Mouse (Mus musculus) lung, embryonic 16.5 days (tissue): ENCODE data around the gene Vmn1r116. TPM values are rescaled to one million over a fixed set of nuclear protein-coding genes. Genes with fewer than 3 reads are reported as not detected.
"Not testable (repeated sequence)": the region's sequence is repeated elsewhere in the genome, so short reads cannot be mapped to it uniquely, and the experiment has no call there.

Experiments
- ATAC-seq: fragments of 200-750 bp; cut with Nextera tagmentation; 2 replicates; pipeline ENCODE4 v1.8.0; 2017; ENCODE audit warnings: low read depth, mild to moderate bottlenecking, moderate library complexity
- H3K27ac ChIP-seq: fragments of 300-500 bp; sonication (generic); 2 replicates; pipeline ENCODE4 v1.5.1; 2014; ENCODE audit warnings: mild to moderate bottlenecking, control low read depth, low read length
- H3K27me3 ChIP-seq: fragments of 300-500 bp; sonication (generic); 2 replicates; pipeline ENCODE4 v1.6.1; 2014; ENCODE audit warnings: low read depth, low read length, mixed read lengths; ENCODE audit not compliant: control insufficient read depth, insufficient read depth
- H3K36me3 ChIP-seq: fragments of 300-500 bp; sonication (generic); 2 replicates; pipeline ENCODE4 v1.6.1; 2014; ENCODE audit warnings: low read length; ENCODE audit not compliant: control insufficient read depth, insufficient read depth
- H3K4me1 ChIP-seq: fragments of 300-500 bp; sonication (generic); replicated peaks from 2 replicates; pipeline ENCODE4 v1.6.1; 2014; ENCODE audit warnings: low read length, mixed read lengths; ENCODE audit not compliant: control insufficient read depth, insufficient read depth
- H3K4me2 ChIP-seq: fragments of 300-500 bp; sonication (generic); 2 replicates; pipeline ENCODE4 v1.6.1; 2014; ENCODE audit warnings: low read depth, low read length, control low read depth
- H3K4me3 ChIP-seq: fragments of 300-500 bp; sonication (generic); 2 replicates; pipeline ENCODE4 v1.5.1; 2014; ENCODE audit warnings: mild to moderate bottlenecking, low read length, control low read depth
- H3K9ac ChIP-seq: fragments of 300-500 bp; sonication (generic); 2 replicates; pipeline ENCODE4 v1.6.1; 2014; ENCODE audit warnings: low read length, control low read depth
- H3K9me3 ChIP-seq: fragments of 300-500 bp; sonication (generic); 2 replicates; pipeline ENCODE4 v1.6.1; 2016; ENCODE audit warnings: low read length; ENCODE audit not compliant: control insufficient read depth
- WGBS: fragments of 180-500 bp; shearing (Covaris S2); extraction: QIAGEN DNeasy Blood & Tissue Kit; methylation state at CpG from one replicate; pipeline ENCODE4 v1.1.7; 2014; 5-methylcytosine and 5-hydroxymethylcytosine counted together
- polyA plus RNA-seq: library from polyadenylated mRNA; unstranded; fragments of >200 nt; fragmentation: Nextera tagmentation; extraction: Ambion mirVana; gene quantifications from 2 replicates; pipeline ENCODE4 v1.2.1, GENCODE M21; 2015

Vmn1r116 gene
- polyA plus RNA-seq: not detected in 2 replicates

DNA sequence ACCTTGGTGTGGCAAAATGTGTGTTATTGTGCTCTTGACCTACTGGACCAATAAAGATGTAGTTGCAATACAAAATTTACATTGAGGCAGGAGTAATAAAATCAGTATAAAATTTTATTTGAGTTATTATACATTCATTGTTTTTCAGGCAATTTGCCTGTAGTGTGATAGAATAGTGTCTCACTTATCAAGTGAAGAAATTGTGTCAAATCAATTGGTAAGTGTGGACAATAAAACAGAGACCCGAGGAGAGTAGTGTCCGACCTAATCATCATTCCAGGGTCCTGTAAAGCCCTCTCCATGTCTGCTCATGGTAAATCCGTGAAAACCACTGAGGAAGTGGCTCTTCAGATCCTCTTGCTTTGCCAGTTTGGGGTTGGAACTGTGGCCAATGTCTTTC lies at the start of gene Vmn1r116:
Vmn1r116 (plus strand) TSS at position 301 of the 400 bp plus-strand sequence.
- H3K9me3 ChIP-seq, H3K4me2 ChIP-seq, H3K9ac ChIP-seq, H3K4me1 ChIP-seq, H3K27me3 ChIP-seq, H3K27ac ChIP-seq, H3K36me3 ChIP-seq, H3K4me3 ChIP-seq, ATAC-seq: not testable (repeated sequence)
- 50% methylated on average over 3 of the region's 3 CpGs for WGBS

GRCm38 (mm10) chr7:20844885-20845284 lies 27.2 kb upstream of the Vmn1r116 start, which contains the start of gene Vmn1r115:
Gene Vmn1r115 (minus strand): TSS chr7:20844985.
- not testable (repeated sequence) for H3K27me3 ChIP-seq, H3K4me1 ChIP-seq, H3K36me3 ChIP-seq, H3K4me3 ChIP-seq, ATAC-seq, H3K4me2 ChIP-seq, H3K27ac ChIP-seq, H3K9me3 ChIP-seq, H3K9ac ChIP-seq
- whole genome bisulfite sequencing: 62% methylated on average over 1 of the region's 3 CpGs

DNA sequence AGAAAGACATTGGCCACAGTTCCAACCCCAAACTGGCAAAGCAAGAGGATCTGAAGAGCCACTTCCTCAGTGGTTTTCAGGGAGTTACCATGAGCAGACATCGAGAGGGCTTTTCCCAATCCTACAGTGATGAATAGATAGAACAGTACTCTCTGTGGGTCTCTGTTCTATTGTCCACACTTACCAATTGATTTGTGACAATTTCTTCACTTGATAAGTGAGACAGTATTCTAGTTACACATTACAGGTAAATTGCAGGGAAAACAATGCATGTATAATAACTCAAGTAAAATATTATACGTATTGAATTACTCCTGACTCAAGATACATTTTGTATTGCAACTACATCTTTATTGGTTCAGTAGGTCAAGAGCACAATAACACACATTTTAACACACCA lies 12.0 kb downstream of the Vmn1r116 start, which contains the start of gene Vmn1r117:
Vmn1r117 (minus strand) TSS at position 101 of the 400 bp plus-strand sequence.
- not testable (repeated sequence) for H3K4me2 ChIP-seq, H3K9me3 ChIP-seq, H3K27me3 ChIP-seq, H3K9ac ChIP-seq, ATAC-seq, H3K27ac ChIP-seq, H3K4me3 ChIP-seq, H3K36me3 ChIP-seq, H3K4me1 ChIP-seq
- WGBS: no CpG with 5 or more reads among the region's 2 CpGs

DNA sequence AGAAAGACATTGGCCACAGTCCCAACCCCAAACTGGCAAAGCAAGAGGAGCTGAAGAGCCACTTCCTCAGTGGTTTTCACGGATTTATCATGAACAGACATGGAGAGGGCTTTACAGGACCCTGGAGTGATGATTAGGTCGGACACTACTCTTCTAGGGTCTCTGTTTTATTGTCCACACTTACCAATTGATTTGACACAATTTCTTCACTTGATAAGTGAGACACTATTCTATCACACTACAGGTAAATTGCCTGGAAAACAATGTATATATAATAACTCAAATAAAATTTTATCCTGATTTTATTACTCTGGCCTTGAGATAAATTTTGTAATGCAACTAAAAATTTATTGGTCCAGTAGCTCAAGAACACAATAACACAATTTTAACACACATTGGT lies 40.2 kb downstream of the Vmn1r116 start, which contains the start of gene Vmn1r118:
Vmn1r118 (minus strand) TSS at position 101 of the 400 bp plus-strand sequence.
- H3K27ac ChIP-seq, H3K4me3 ChIP-seq, H3K27me3 ChIP-seq, H3K9ac ChIP-seq, H3K9me3 ChIP-seq, ATAC-seq, H3K4me2 ChIP-seq, H3K4me1 ChIP-seq, H3K36me3 ChIP-seq: not testable (repeated sequence)
- no CpG with 5 or more reads among the region's 2 CpGs for WGBS

Other genes with a start within 250 kb of the Vmn1r116 start
- not detected in 2 replicates for gene Vmn1r107, start 203.3 kb upstream of the Vmn1r116 start, polyA plus RNA-seq
- gene Vmn1r111, start 169.0 kb upstream of the Vmn1r116 start, polyA plus RNA-seq: not detected in 2 replicates
- not detected in 2 replicates for gene Gm10668, start 141.6 kb upstream of the Vmn1r116 start, polyA plus RNA-seq
- gene Vmn1r112, start 101.1 kb upstream of the Vmn1r116 start, polyA plus RNA-seq: not detected in 2 replicates
- gene Vmn1r113, start 85.0 kb upstream of the Vmn1r116 start, polyA plus RNA-seq: not detected in 2 replicates
- not detected in 2 replicates for gene Vmn1r114, start 60.1 kb upstream of the Vmn1r116 start, polyA plus RNA-seq
- not detected in 2 replicates for gene Vmn1r115, start 27.3 kb upstream of the Vmn1r116 start, polyA plus RNA-seq
- gene Vmn1r117, start 11.9 kb downstream of the Vmn1r116 start, polyA plus RNA-seq: not detected in 2 replicates
- not detected in 2 replicates for gene Vmn1r118, start 40.1 kb downstream of the Vmn1r116 start, polyA plus RNA-seq
- not detected in 2 replicates for gene Vmn1r119, start 140.2 kb downstream of the Vmn1r116 start, polyA plus RNA-seq
- gene Vmn1r120, start 181.5 kb downstream of the Vmn1r116 start, polyA plus RNA-seq: not detected in 2 replicates
- gene Vmn1r121, start 226.3 kb downstream of the Vmn1r116 start, polyA plus RNA-seq: not detected in 2 replicates